Mouse (Mus musculus) neutrophil, adult 5-6 weeks (primary cell): ENCODE measurements around the gene Pax6. TPM values are rescaled to one million over a fixed set of nuclear protein-coding genes. Genes with fewer than 3 reads are reported as not detected.

ENCODE experiments used
- ATAC-seq: fragments of 151-379, 151-347 bp; 2 replicates; pipeline ENCODE4 v1.8.0; 2017; ENCODE audit warnings: mild to moderate bottlenecking, moderate TSS enrichment; ENCODE audit not compliant: insufficient number of reproducible peaks, poor library complexity, low FRiP score, severe bottlenecking; ENCODE audit errors: extremely low read depth
- total RNA-seq: library from RNA; stranded (forward); fragments of 200-1000 nt; gene quantifications from 2 replicates; pipeline ENCODE4 v1.2.3, GENCODE M21; 2017

The Pax6 gene
- total RNA-seq: 0.25 TPM in 1 of 2 replicates, not detected in the other

- no peak for ATAC-seq
Measured at GRCm38 (mm10) chr2:105668271-105669270, at the start of gene Pax6. Gene Pax6, plus strand, starts transcription at chr2:105668900.

- ATAC-seq: no peak
Measured at GRCm38 (mm10) chr2:105648933-105649332, 19.8 kb upstream of the Pax6 start.

- ATAC-seq: no peak
Measured at GRCm38 (mm10) chr2:105656456-105656855, 12.2 kb upstream of the Pax6 start.

GRCm38 (mm10) chr2:105659350-105659749, 9.3 kb upstream of the Pax6 start:
- no peak for ATAC-seq

GRCm38 (mm10) chr2:105659926-105660873, 8.5 kb upstream of the Pax6 start:
- no peak for ATAC-seq

GRCm38 (mm10) chr2:105660874-105661622, 7.7 kb upstream of the Pax6 start:
- no peak for ATAC-seq

GRCm38 (mm10) chr2:105661623-105662066, 7.1 kb upstream of the Pax6 start:
- no peak for ATAC-seq

- ATAC-seq: no peak
Measured at GRCm38 (mm10) chr2:105662121-105662520, 6.6 kb upstream of the Pax6 start.

- no peak for ATAC-seq
Measured at GRCm38 (mm10) chr2:105662606-105663005, 6.1 kb upstream of the Pax6 start.

GRCm38 (mm10) chr2:105663101-105663511, 5.6 kb upstream of the Pax6 start:
- ATAC-seq: no peak

GRCm38 (mm10) chr2:105664996-105665395, 3.7 kb upstream of the Pax6 start:
- ATAC-seq: no peak

- ATAC-seq: no peak
Measured at GRCm38 (mm10) chr2:105665491-105666250, 3.0 kb upstream of the Pax6 start.

GRCm38 (mm10) chr2:105666331-105666730, 2.4 kb upstream of the Pax6 start:
- ATAC-seq: no peak

GRCm38 (mm10) chr2:105666763-105667625, 1.7 kb upstream of the Pax6 start:
- ATAC-seq: no peak

- ATAC-seq: no peak
Measured at GRCm38 (mm10) chr2:105667626-105667950, 1.1 kb upstream of the Pax6 start.

- ATAC-seq: no peak
Measured at GRCm38 (mm10) chr2:105669371-105669861, 716 bp downstream of the Pax6 start.
